14 mouse cellular contexts compared by ENCODE assay signal in the genomic region with DNA sequence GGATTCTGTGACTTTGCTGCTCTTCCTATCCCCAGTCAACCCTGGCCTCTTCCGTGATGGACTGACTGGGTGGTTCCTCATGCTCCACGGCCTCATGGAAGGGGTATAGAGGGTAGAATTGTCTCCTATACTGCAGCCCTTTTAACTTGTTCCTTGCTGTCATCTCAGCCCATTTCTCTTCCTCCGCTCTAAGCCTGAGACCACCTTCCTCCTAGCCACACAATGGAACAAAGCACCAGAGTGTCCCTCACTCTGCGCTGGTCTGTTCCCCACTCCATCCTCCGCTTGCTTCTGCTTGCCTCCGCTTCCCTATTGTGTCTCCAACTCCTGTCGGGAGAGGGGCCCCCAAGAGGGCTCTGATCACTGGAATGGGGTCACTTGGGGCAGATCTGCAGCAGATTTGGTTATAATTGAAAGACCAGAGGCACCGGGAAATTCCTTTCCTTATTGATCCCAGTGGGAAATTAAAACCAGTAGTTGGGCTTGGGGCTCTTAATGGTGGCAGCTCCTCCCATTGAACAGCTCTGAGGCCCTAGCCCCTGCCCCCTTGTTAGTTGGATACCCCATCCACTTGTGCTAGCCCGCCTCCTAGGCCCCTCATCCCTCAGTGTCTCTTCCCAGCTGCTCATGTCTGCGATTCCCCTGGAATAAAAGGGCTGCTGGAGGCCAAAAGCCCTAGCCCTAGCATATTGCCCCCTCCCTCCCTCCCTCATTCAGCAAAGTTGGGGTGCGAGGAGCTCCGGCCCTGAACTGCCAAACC. TPM values are rescaled to one million over a fixed set of nuclear protein-coding genes. Genes with fewer than 3 reads are reported as not detected.
A peak's percentile ranks its signal among the peaks of the same experiment; 100 is the strongest.
DNase-seq lines count a peak whose midpoint lies in the region; ATAC-seq lines count a peak whose summit lies in the region.
"Had no signal": no experiment of that assay in that cellular context is flagged by ENCODE, and none has a peak within 500 bp of the region (broad histone marks: within the 10 kb centered on the region; RNA-seq: fewer than 3 reads in every experiment).

No protein-coding gene starts in this region.

- 31% methylated on average over 12 of the region's 12 CpGs for WGBS in kidney, embryonic 14.5 days
- 6% methylated on average over 12 of the region's 12 CpGs for WGBS in embryonic facial prominence, embryonic 10.5 days
- WGBS in hindbrain, embryonic 13.5 days: 8% methylated on average over 12 of the region's 12 CpGs
- whole genome bisulfite sequencing in neural tube, embryonic 12.5 days: 4% methylated on average over 12 of the region's 12 CpGs

- peak overlapping the region; percentile 77; the same call in 1 of the 2 replicates for H3K27ac ChIP-seq in kidney, embryonic 14.5 days (ENCODE audit: low read depth, low read length)
- H3K27ac ChIP-seq in embryonic facial prominence, embryonic 10.5 days (replicated peaks): peak overlapping the region; percentile 96
- H3K27ac ChIP-seq in hindbrain, embryonic 13.5 days: peak overlapping the region; percentile 55
- peak overlapping the region; percentile 26; the same call in 1 of the 2 replicates for H3K27ac ChIP-seq in neural tube, embryonic 12.5 days

- H3K9me3 ChIP-seq in kidney, embryonic 14.5 days (ENCODE audit: control insufficient read depth, low read length): no peaks in the 10 kb centered on the region
- H3K9me3 ChIP-seq in embryonic facial prominence, embryonic 10.5 days: no peaks in the 10 kb centered on the region
- no peaks in the 10 kb centered on the region for H3K9me3 ChIP-seq in hindbrain, embryonic 13.5 days
- no peaks in the 10 kb centered on the region for H3K9me3 ChIP-seq in neural tube, embryonic 12.5 days

- H3K27me3 ChIP-seq in kidney, embryonic 14.5 days (ENCODE audit: control insufficient read depth, insufficient read depth, low read length): no peaks in the 10 kb centered on the region
- no peaks in the 10 kb centered on the region for H3K27me3 ChIP-seq in embryonic facial prominence, embryonic 10.5 days (replicated peaks; ENCODE audit: low read depth, poor library complexity, severe bottlenecking)
- no peaks in the 10 kb centered on the region for H3K27me3 ChIP-seq in hindbrain, embryonic 13.5 days
- no peaks in the 10 kb centered on the region for H3K27me3 ChIP-seq in neural tube, embryonic 12.5 days (replicated peaks)

- ATAC-seq in kidney, embryonic 14.5 days (ENCODE audit: low FRiP score, low TSS enrichment): no peak
- no peak for ATAC-seq in hindbrain, embryonic 13.5 days (ENCODE audit: low FRiP score)
- ATAC-seq in neural tube, embryonic 12.5 days (ENCODE audit: low FRiP score, low read depth): no peak
- ATAC-seq: liver, postnatal 0 days had no signal

- H3K4me2 ChIP-seq in kidney, embryonic 14.5 days (replicated peaks; ENCODE audit: low read depth, low read length): no peak overlapping the region
- no peak overlapping the region for H3K4me2 ChIP-seq in hindbrain, embryonic 13.5 days
- H3K4me2 ChIP-seq in neural tube, embryonic 12.5 days (replicated peaks): peak overlapping the region; percentile 71; the same call in 1 of the 2 replicates

- H3K4me1 ChIP-seq in kidney, embryonic 14.5 days (ENCODE audit: control insufficient read depth, insufficient read depth, low read length): peaks cover 48% of the 10 kb centered on the region
- peaks cover 70% of the 10 kb centered on the region for H3K4me1 ChIP-seq in embryonic facial prominence, embryonic 10.5 days
- H3K4me1 ChIP-seq in hindbrain, embryonic 13.5 days (replicated peaks): peaks cover 64% of the 10 kb centered on the region
- peaks cover 61% of the 10 kb centered on the region for H3K4me1 ChIP-seq in neural tube, embryonic 12.5 days

- DNase-seq in kidney, adult 18-20 months: no peak
- peak; percentile 76 for DNase-seq in embryonic facial prominence, embryonic 10.5 days (ENCODE audit: low spot score)
- DNase-seq in adrenal gland, postnatal 36 days: no peak
- DNase-seq in frontal cortex, adult 2 months (ENCODE audit: extremely low spot score in 1 of 2, low spot score in 1 of 2): no peak
- DNase-seq: cerebellum, adult 9-11 months; heart, adult 18-20 months; kidney, postnatal 25 days; liver, postnatal 0 days; thymus, adult 18-20 months had no signal

- H3K9ac ChIP-seq in kidney, embryonic 14.5 days (ENCODE audit: low read depth, low read length): no peak overlapping the region
- H3K9ac ChIP-seq in hindbrain, embryonic 13.5 days: no peak overlapping the region
- no peak overlapping the region for H3K9ac ChIP-seq in neural tube, embryonic 12.5 days
- H3K9ac ChIP-seq: liver, postnatal 0 days had no signal

- H3K4me3 ChIP-seq in kidney, embryonic 14.5 days (ENCODE audit: low read length): no peak overlapping the region
- peak overlapping the region; percentile 78 for H3K4me3 ChIP-seq in embryonic facial prominence, embryonic 10.5 days
- no peak overlapping the region for H3K4me3 ChIP-seq in hindbrain, embryonic 13.5 days
- no peak overlapping the region for H3K4me3 ChIP-seq in neural tube, embryonic 12.5 days

- H3K36me3 ChIP-seq in kidney, embryonic 14.5 days (ENCODE audit: control insufficient read depth, insufficient read depth, low read length): peaks cover 19% of the 10 kb centered on the region
- peaks cover 36% of the 10 kb centered on the region for H3K36me3 ChIP-seq in embryonic facial prominence, embryonic 10.5 days (replicated peaks)
- H3K36me3 ChIP-seq in hindbrain, embryonic 13.5 days: peaks cover 27% of the 10 kb centered on the region
- H3K36me3 ChIP-seq in neural tube, embryonic 12.5 days: peaks cover 19% of the 10 kb centered on the region

RNA-seq across cellular contexts. Expression of a gene that starts 2.5 kb away (rescaled TPM):
- 113 and 169 TPM in 2 replicates for polyA plus RNA-seq in kidney, embryonic 14.5 days (2014; fragmentation: Nextera tagmentation; extraction: Ambion mirVana)
- 686 and 800 TPM in 2 replicates for polyA plus RNA-seq in embryonic facial prominence, embryonic 10.5 days (2016; fragmentation: Nextera tagmentation; extraction: Ambion mirVana)
- 145 and 148 TPM in 2 replicates for polyA plus RNA-seq in hindbrain, embryonic 13.5 days (2015; fragmentation: Nextera tagmentation; extraction: Ambion mirVana)
- polyA plus RNA-seq in neural tube, embryonic 12.5 days (2016; fragmentation: Nextera tagmentation; extraction: Ambion mirVana): 372 and 405 TPM in 2 replicates
- total RNA-seq in adrenal gland, postnatal 36 days (2021): under 1 TPM in 1 of 2 experiments, not detected in 1; 0.33 TPM
- polyA plus RNA-seq in frontal cortex, adult 2 months (2012; rRNA removed): 9.2 and 11.0 TPM in 2 replicates
- total RNA-seq: heart, adult 18-20 months; hematopoietic stem cell, adult 5-6 weeks; megakaryocyte progenitor cell, adult 5-6 weeks had no signal
- polyA plus RNA-seq: liver, postnatal 0 days had no signal

RNA-seq across cellular contexts. Expression of a gene that starts 15.4 kb away (rescaled TPM):
- polyA plus RNA-seq in kidney, embryonic 14.5 days (2014; fragmentation: Nextera tagmentation; extraction: Ambion mirVana): 19.3 and 21.6 TPM in 2 replicates
- polyA plus RNA-seq in embryonic facial prominence, embryonic 10.5 days (2016; fragmentation: Nextera tagmentation; extraction: Ambion mirVana): 20.6 and 21.5 TPM in 2 replicates
- polyA plus RNA-seq in hindbrain, embryonic 13.5 days (2015; fragmentation: Nextera tagmentation; extraction: Ambion mirVana): 19.3 and 20.7 TPM in 2 replicates
- polyA plus RNA-seq in neural tube, embryonic 12.5 days (2016; fragmentation: Nextera tagmentation; extraction: Ambion mirVana): 22.2 TPM in 2 replicates
- 10 to 100 TPM; 14.3 to 16.1 TPM for total RNA-seq in adrenal gland, postnatal 36 days (2021)
- 42.4 and 46.4 TPM in 2 replicates for polyA plus RNA-seq in frontal cortex, adult 2 months (2012; rRNA removed)

RNA-seq across cellular contexts. Expression of a gene that starts 15.8 kb away (rescaled TPM):
- polyA plus RNA-seq in kidney, embryonic 14.5 days (2014; fragmentation: Nextera tagmentation; extraction: Ambion mirVana): 34.6 and 45.5 TPM in 2 replicates
- 78.0 and 81.3 TPM in 2 replicates for polyA plus RNA-seq in embryonic facial prominence, embryonic 10.5 days (2016; fragmentation: Nextera tagmentation; extraction: Ambion mirVana)
- 40.1 and 40.7 TPM in 2 replicates for polyA plus RNA-seq in hindbrain, embryonic 13.5 days (2015; fragmentation: Nextera tagmentation; extraction: Ambion mirVana)
- polyA plus RNA-seq in neural tube, embryonic 12.5 days (2016; fragmentation: Nextera tagmentation; extraction: Ambion mirVana): 60.7 and 64.1 TPM in 2 replicates
- 10 to 100 TPM; 20.7 to 22.0 TPM for total RNA-seq in adrenal gland, postnatal 36 days (2021)
- 12.9 and 13.9 TPM in 2 replicates for polyA plus RNA-seq in frontal cortex, adult 2 months (2012; rRNA removed)

RNA-seq across cellular contexts. Expression of a gene that starts 24.9 kb away (rescaled TPM):
- polyA plus RNA-seq in kidney, embryonic 14.5 days (2014; fragmentation: Nextera tagmentation; extraction: Ambion mirVana): 14.8 and 26.1 TPM in 2 replicates
- polyA plus RNA-seq in embryonic facial prominence, embryonic 10.5 days (2016; fragmentation: Nextera tagmentation; extraction: Ambion mirVana): 35.3 and 46.2 TPM in 2 replicates
- polyA plus RNA-seq in hindbrain, embryonic 13.5 days (2015; fragmentation: Nextera tagmentation; extraction: Ambion mirVana): 49.5 and 55.3 TPM in 2 replicates
- 140 and 169 TPM in 2 replicates for polyA plus RNA-seq in neural tube, embryonic 12.5 days (2016; fragmentation: Nextera tagmentation; extraction: Ambion mirVana)
- 10 to 100 TPM in 1 of 2 experiments, 1 to 10 TPM in 1; 8.8 to 13.3 TPM for total RNA-seq in adrenal gland, postnatal 36 days (2021)
- 4.3 and 4.8 TPM in 2 replicates for polyA plus RNA-seq in frontal cortex, adult 2 months (2012; rRNA removed)

RNA-seq across cellular contexts. Expression of a gene that starts 26.7 kb away (rescaled TPM):
- polyA plus RNA-seq in kidney, embryonic 14.5 days (2014; fragmentation: Nextera tagmentation; extraction: Ambion mirVana): 76.7 and 81.0 TPM in 2 replicates
- polyA plus RNA-seq in embryonic facial prominence, embryonic 10.5 days (2016; fragmentation: Nextera tagmentation; extraction: Ambion mirVana): 78.4 and 79.3 TPM in 2 replicates
- 63.9 and 70.1 TPM in 2 replicates for polyA plus RNA-seq in hindbrain, embryonic 13.5 days (2015; fragmentation: Nextera tagmentation; extraction: Ambion mirVana)
- polyA plus RNA-seq in neural tube, embryonic 12.5 days (2016; fragmentation: Nextera tagmentation; extraction: Ambion mirVana): 78.4 and 81.7 TPM in 2 replicates
- 100 to 1,000 TPM; 116 to 130 TPM for total RNA-seq in adrenal gland, postnatal 36 days (2021)
- 80.0 and 80.7 TPM in 2 replicates for polyA plus RNA-seq in frontal cortex, adult 2 months (2012; rRNA removed)

Comparison
In these comparisons a context has a peak if more than half of its experiments do, and no peak if none do; other contexts are left out.
1. H3K27ac ChIP-seq: peak in every context shown above with its lines; median percentile 96 in embryonic facial prominence, embryonic 10.5 days; 77 in kidney, embryonic 14.5 days; 55 in hindbrain, embryonic 13.5 days; 26 in neural tube, embryonic 12.5 days.